ENCODE assay signal across 9 mouse cellular contexts in the genomic region with DNA sequence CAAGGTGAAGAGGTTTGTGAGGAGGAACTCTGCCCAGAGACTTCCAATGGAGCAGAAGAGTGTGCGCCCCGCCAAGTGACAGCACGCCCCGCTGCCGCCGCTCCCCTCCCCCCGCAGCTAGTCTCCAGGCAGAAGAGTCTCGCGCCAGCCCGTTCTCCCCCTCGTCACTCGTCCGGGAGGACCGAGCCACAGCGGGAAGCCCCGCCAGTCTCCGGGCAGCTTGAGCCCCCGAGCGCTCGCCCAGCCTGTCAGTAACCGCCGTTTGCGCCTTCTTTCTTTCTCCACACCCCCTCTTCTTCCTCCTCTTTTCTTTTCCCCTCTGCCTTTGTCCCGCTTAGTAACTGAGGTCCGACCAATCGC. TPM values are rescaled to one million over a fixed set of nuclear protein-coding genes. Genes with fewer than 3 reads are reported as not detected.
DNase-seq lines count a peak whose midpoint lies in the region; ATAC-seq and TF ChIP-seq lines count a peak whose summit lies in the region.
"Had no signal": no experiment of that assay in that cellular context is flagged by ENCODE, and none has a peak within 500 bp of the region (broad histone marks: within the 10 kb centered on the region; RNA-seq: fewer than 3 reads in every experiment).

No protein-coding gene starts in this region.

- H3K27ac ChIP-seq in heart, embryonic 13.5 days (replicated peaks), result peak overlapping the region; percentile 99
- peak overlapping the region; percentile 73 for H3K27ac ChIP-seq in ES-Bruce4 (ENCODE audit: insufficient read depth, low read length)
- H3K27ac ChIP-seq in forebrain, embryonic 11.5 days (ENCODE audit: low read depth, low read length), result peak overlapping the region; percentile 100
- H3K27ac ChIP-seq in liver, embryonic 14.5 days, result peak overlapping the region; percentile 76
- H3K27ac ChIP-seq in stomach, embryonic 15.5 days, result peak overlapping the region; percentile 95

- no peaks in the 10 kb centered on the region for H3K27me3 ChIP-seq in heart, embryonic 13.5 days (replicated peaks)
- no peaks in the 10 kb centered on the region for H3K27me3 ChIP-seq in ES-Bruce4 (ENCODE audit: control insufficient read depth, insufficient read depth, low read length, poor library complexity, severe bottlenecking)
- no peaks in the 10 kb centered on the region for H3K27me3 ChIP-seq in forebrain, embryonic 11.5 days (ENCODE audit: control insufficient read depth, insufficient read depth, low read length)
- H3K27me3 ChIP-seq in liver, embryonic 14.5 days (ENCODE audit: control insufficient read depth, insufficient read depth, low read length), result peaks cover 12% of the 10 kb centered on the region
- no peaks in the 10 kb centered on the region for H3K27me3 ChIP-seq in stomach, embryonic 15.5 days (replicated peaks)

- no peak for TF ChIP-seq POLR2A in ES-Bruce4 (IDR thresholded peaks at IDR 0.05; ENCODE audit: insufficient read depth, low read length)

- H3K4me1 ChIP-seq in heart, embryonic 13.5 days, result peaks cover 27% of the 10 kb centered on the region
- no peaks in the 10 kb centered on the region for H3K4me1 ChIP-seq in ES-Bruce4 (ENCODE audit: control insufficient read depth, insufficient read depth, low read length)
- H3K4me1 ChIP-seq in forebrain, embryonic 11.5 days (replicated peaks; ENCODE audit: control insufficient read depth, insufficient read depth, low read length), result peaks cover 7% of the 10 kb centered on the region; the same call in 1 of the 2 replicates
- H3K4me1 ChIP-seq in liver, embryonic 14.5 days (replicated peaks; ENCODE audit: control insufficient read depth in 2 of 2, insufficient read depth in 2 of 2, low read length in 1 of 2), result no peaks in the 10 kb centered on the region; a peak in 1 of 4 replicates
- peaks cover 5% of the 10 kb centered on the region; the same call in 1 of the 2 replicates for H3K4me1 ChIP-seq in stomach, embryonic 15.5 days

- no peak for TF ChIP-seq CTCF in ES-Bruce4 (IDR thresholded peaks at IDR 0.05; ENCODE audit: low read depth, low read length)
- TF ChIP-seq CTCF in liver, embryonic 14.5 days (IDR thresholded peaks at IDR 0.05; ENCODE audit: low read depth), result no peak

- H3K9me3 ChIP-seq in heart, embryonic 13.5 days, result no peaks in the 10 kb centered on the region
- H3K9me3 ChIP-seq in ES-Bruce4 (replicated peaks; ENCODE audit: control insufficient read depth, insufficient read depth, low read length, poor library complexity, severe bottlenecking), result no peaks in the 10 kb centered on the region
- no peaks in the 10 kb centered on the region for H3K9me3 ChIP-seq in forebrain, embryonic 11.5 days (ENCODE audit: control insufficient read depth, low read length)
- H3K9me3 ChIP-seq in liver, embryonic 14.5 days (ENCODE audit: control insufficient read depth, low read length), result no peaks in the 10 kb centered on the region
- no peaks in the 10 kb centered on the region for H3K9me3 ChIP-seq in stomach, embryonic 15.5 days

- WGBS in heart, embryonic 13.5 days, result 1% methylated on average over 26 of the region's 26 CpGs
- 1% methylated on average over 26 of the region's 26 CpGs for WGBS in forebrain, embryonic 11.5 days
- WGBS in liver, embryonic 14.5 days (ENCODE audit: insufficient replicate concordance), result under 1% methylated on average over 25 of the region's 26 CpGs
- WGBS in stomach, embryonic 15.5 days, result under 1% methylated on average over 26 of the region's 26 CpGs

- no peak for DNase-seq in heart, adult 9 months (ENCODE audit: low spot score in 2 of 2)
- DNase-seq in forebrain, embryonic 11.5 days (ENCODE audit: low spot score), result no peak
- DNase-seq in liver, embryonic 14.5 days (ENCODE audit: low read depth in 3 of 3, low spot score in 3 of 3), result peak in 1 of 3 experiments; percentile 26
- DNase-seq in adrenal gland, postnatal 25 days, result no peak
- no peak for DNase-seq in c-Kit-positive CD71-positive TER-119-positive erythroid progenitor cells, embryonic 14.5 days (ENCODE audit: low spot score)

- ATAC-seq in heart, embryonic 13.5 days (ENCODE audit: extremely low read depth, insufficient number of reproducible peaks, low FRiP score, low TSS enrichment), result no peak; the same call in 1 of the 2 replicates
- ATAC-seq in forebrain, embryonic 11.5 days (replicated peaks; ENCODE audit: low FRiP score), result no peak
- ATAC-seq in liver, embryonic 14.5 days (ENCODE audit: insufficient read depth), result peak; percentile 64
- ATAC-seq in stomach, embryonic 15.5 days (ENCODE audit: insufficient read depth, low FRiP score, low read depth), result peak; percentile 43

- H3K4me2 ChIP-seq in heart, embryonic 13.5 days, result peak overlapping the region; percentile 75
- H3K4me2 ChIP-seq in forebrain, embryonic 11.5 days (ENCODE audit: low read depth, low read length, severe bottlenecking), result peak overlapping the region; percentile 67
- H3K4me2 ChIP-seq in liver, embryonic 14.5 days (ENCODE audit: low read depth), result peak overlapping the region; percentile 100
- H3K4me2 ChIP-seq in stomach, embryonic 15.5 days, result peak overlapping the region; percentile 75

- H3K4me3 ChIP-seq in heart, embryonic 13.5 days, result peak overlapping the region; percentile 71
- H3K4me3 ChIP-seq in ES-Bruce4 (ENCODE audit: low read depth, low read length), result peak overlapping the region; percentile 70
- peak overlapping the region; percentile 75 for H3K4me3 ChIP-seq in forebrain, embryonic 11.5 days (ENCODE audit: low read depth, low read length)
- peak overlapping the region; percentile 81 to 88 for H3K4me3 ChIP-seq in liver, embryonic 14.5 days (ENCODE audit: insufficient read depth in 1 of 2, low read depth in 2 of 2, low read length in 2 of 2)
- peak overlapping the region; percentile 68 for H3K4me3 ChIP-seq in stomach, embryonic 15.5 days (replicated peaks)

- no peak for TF ChIP-seq EP300 in ES-Bruce4 (IDR thresholded peaks at IDR 0.05; ENCODE audit: insufficient read depth, low read depth, low read length)
- TF ChIP-seq EP300 in liver, embryonic 14.5 days (IDR thresholded peaks at IDR 0.05; ENCODE audit: low read depth), result no peak

- no peaks in the 10 kb centered on the region for H3K36me3 ChIP-seq in heart, embryonic 13.5 days
- no peaks in the 10 kb centered on the region for H3K36me3 ChIP-seq in ES-Bruce4 (ENCODE audit: control insufficient read depth, insufficient read depth, low read length, poor library complexity, severe bottlenecking)
- H3K36me3 ChIP-seq in forebrain, embryonic 11.5 days (ENCODE audit: control insufficient read depth, insufficient read depth, low read length), result no peaks in the 10 kb centered on the region
- H3K36me3 ChIP-seq in liver, embryonic 14.5 days (replicated peaks; ENCODE audit: control insufficient read depth, insufficient read depth, low read depth), result no peaks in the 10 kb centered on the region
- H3K36me3 ChIP-seq in stomach, embryonic 15.5 days, result no peaks in the 10 kb centered on the region

- peak overlapping the region; percentile 91 for H3K9ac ChIP-seq in heart, embryonic 13.5 days
- H3K9ac ChIP-seq in ES-Bruce4 (ENCODE audit: low read depth, poor library complexity, severe bottlenecking), result peak overlapping the region; percentile 65
- H3K9ac ChIP-seq in forebrain, embryonic 11.5 days (ENCODE audit: low read length), result peak overlapping the region; percentile 96
- peak overlapping the region; percentile 87 for H3K9ac ChIP-seq in liver, embryonic 14.5 days (replicated peaks)
- H3K9ac ChIP-seq in stomach, embryonic 15.5 days, result peak overlapping the region; percentile 44; the same call in 1 of the 2 replicates

RNA-seq across cellular contexts. Expression of a gene that starts 0.7 kb away (rescaled TPM):
- polyA plus RNA-seq in heart, embryonic 13.5 days (2015; fragmentation: Nextera tagmentation; extraction: Ambion mirVana), result 12.1 and 14.0 TPM in 2 replicates
- polyA plus RNA-seq in ES-Bruce4 (2011; ENCODE audit: insufficient read depth, insufficient read length, low read depth, missing spikeins), result 4.4 and 4.5 TPM in 2 replicates
- polyA plus RNA-seq in forebrain, embryonic 11.5 days (2014; fragmentation: Nextera tagmentation; extraction: Ambion mirVana), result 58.0 and 71.4 TPM in 2 replicates
- polyA plus RNA-seq in liver, embryonic 14.5 days (2012; rRNA removed), result 0.77 and 0.89 TPM in 2 replicates
- polyA plus RNA-seq in liver, embryonic 14.5 days (2014; fragmentation: Nextera tagmentation; extraction: Ambion mirVana), result 0.57 and 1.0 TPM in 2 replicates
- 9.3 and 12.2 TPM in 2 replicates for polyA plus RNA-seq in stomach, embryonic 15.5 days (2015; fragmentation: Nextera tagmentation; extraction: Ambion mirVana)
- total RNA-seq in adrenal gland, postnatal 25 days (2021), result 16.8 and 17.7 TPM in 2 replicates

RNA-seq across cellular contexts. Expression of a gene that starts 47.6 kb away (rescaled TPM):
- not detected in 2 replicates for polyA plus RNA-seq in heart, embryonic 13.5 days (2015; fragmentation: Nextera tagmentation; extraction: Ambion mirVana)
- 0.90 TPM in 1 of 2 replicates, not detected in the other for polyA plus RNA-seq in ES-Bruce4 (2011; ENCODE audit: insufficient read depth, insufficient read length, low read depth, missing spikeins)
- polyA plus RNA-seq in forebrain, embryonic 11.5 days (2014; fragmentation: Nextera tagmentation; extraction: Ambion mirVana), result not detected in 2 replicates
- not detected in 2 replicates for polyA plus RNA-seq in liver, embryonic 14.5 days (2012; rRNA removed)
- polyA plus RNA-seq in liver, embryonic 14.5 days (2014; fragmentation: Nextera tagmentation; extraction: Ambion mirVana), result not detected in 2 replicates
- polyA plus RNA-seq in stomach, embryonic 15.5 days (2015; fragmentation: Nextera tagmentation; extraction: Ambion mirVana), result not detected in 2 replicates
- not detected in 2 replicates for total RNA-seq in adrenal gland, postnatal 25 days (2021)
- total RNA-seq: left cerebral cortex, postnatal 10 days had no signal

RNA-seq across cellular contexts. Expression of a gene that starts 47.6 kb away (rescaled TPM):
- polyA plus RNA-seq in heart, embryonic 13.5 days (2015; fragmentation: Nextera tagmentation; extraction: Ambion mirVana), result not detected in 2 replicates
- not detected in 2 replicates for polyA plus RNA-seq in ES-Bruce4 (2011; ENCODE audit: insufficient read depth, insufficient read length, low read depth, missing spikeins)
- polyA plus RNA-seq in forebrain, embryonic 11.5 days (2014; fragmentation: Nextera tagmentation; extraction: Ambion mirVana), result not detected in 2 replicates
- not detected in 2 replicates for polyA plus RNA-seq in liver, embryonic 14.5 days (2012; rRNA removed)
- polyA plus RNA-seq in liver, embryonic 14.5 days (2014; fragmentation: Nextera tagmentation; extraction: Ambion mirVana), result not detected in 2 replicates
- polyA plus RNA-seq in stomach, embryonic 15.5 days (2015; fragmentation: Nextera tagmentation; extraction: Ambion mirVana), result not detected in 2 replicates
- total RNA-seq in adrenal gland, postnatal 25 days (2021), result not detected in 2 replicates
- total RNA-seq: left cerebral cortex, postnatal 10 days had no signal

RNA-seq across cellular contexts. Expression of a gene that starts 53.4 kb away (rescaled TPM):
- polyA plus RNA-seq in heart, embryonic 13.5 days (2015; fragmentation: Nextera tagmentation; extraction: Ambion mirVana), result 0.22 and 0.45 TPM in 2 replicates
- 1.1 TPM in 1 of 2 replicates, not detected in the other for polyA plus RNA-seq in ES-Bruce4 (2011; ENCODE audit: insufficient read depth, insufficient read length, low read depth, missing spikeins)
- polyA plus RNA-seq in forebrain, embryonic 11.5 days (2014; fragmentation: Nextera tagmentation; extraction: Ambion mirVana), result 0.19 TPM in 1 of 2 replicates, not detected in the other
- polyA plus RNA-seq in liver, embryonic 14.5 days (2012; rRNA removed), result 0.12 TPM in 1 of 2 replicates, not detected in the other
- polyA plus RNA-seq in liver, embryonic 14.5 days (2014; fragmentation: Nextera tagmentation; extraction: Ambion mirVana), result not detected in 2 replicates
- polyA plus RNA-seq in stomach, embryonic 15.5 days (2015; fragmentation: Nextera tagmentation; extraction: Ambion mirVana), result 47.5 and 50.8 TPM in 2 replicates
- not detected in 2 replicates for total RNA-seq in adrenal gland, postnatal 25 days (2021)

Comparison
In these comparisons a context has a peak if more than half of its experiments do, and no peak if none do; other contexts are left out.
1. ATAC-seq: peak in liver, embryonic 14.5 days (single experiment) and stomach, embryonic 15.5 days (single experiment); none in heart, embryonic 13.5 days (single experiment) and forebrain, embryonic 11.5 days (single experiment).
2. H3K9ac ChIP-seq: peak in every context shown above with its lines; median percentile 96 in forebrain, embryonic 11.5 days; 91 in heart, embryonic 13.5 days; 87 in liver, embryonic 14.5 days; 65 in ES-Bruce4; 44 in stomach, embryonic 15.5 days.
3. Peak in every context shown above with its lines, with median percentiles within 50 percentile points of each other: H3K27ac ChIP-seq, H3K4me2 ChIP-seq and H3K4me3 ChIP-seq.